Mouse (Mus musculus): Measurements from ENCODE around the gene Mrps33.

DNA sequence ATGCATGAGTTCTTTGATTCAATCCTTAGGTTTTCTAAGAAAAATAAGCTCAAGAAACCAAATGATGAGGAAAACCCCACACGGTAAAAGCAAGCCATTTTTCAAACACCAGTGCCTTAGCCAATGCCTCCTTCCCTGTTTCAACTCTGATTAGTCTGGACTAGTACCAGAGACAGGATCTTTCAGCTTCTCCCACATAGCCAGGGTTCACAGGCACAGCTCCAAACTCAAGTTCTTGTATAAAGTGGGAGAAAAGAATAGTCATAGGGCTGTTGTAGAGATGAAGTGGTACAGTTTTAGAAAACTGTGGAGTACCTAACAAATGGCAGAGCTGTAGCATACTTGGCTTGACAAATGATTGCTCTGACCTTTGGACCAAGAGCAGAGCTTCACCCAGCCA, 14.6 kb downstream of the Mrps33 start:
- no peak for TF ChIP-seq POLR2A (IDR thresholded peaks at IDR 0.05; ENCODE audit: low read depth, low read length)
- no peak for TF ChIP-seq CTCF (IDR thresholded peaks at IDR 0.05; ENCODE audit: borderline replicate concordance, insufficient read depth, low read length)
